Mouse (Mus musculus) fat pad, adult 2 months (tissue): Measurements from ENCODE around the gene Gm17332.
"Not testable (repeated sequence)": the region's sequence is repeated elsewhere in the genome, so short reads cannot be mapped to it uniquely, and the experiment has no call there.

Experiments used
- DNase-seq: peaks from one replicate; pipeline ENCODE4 v3.0.0-alpha.2; 2011; ENCODE audit warnings: low read depth, low spot score; ENCODE audit errors: extremely low read depth

The Gm17332 gene

GRCm38 (mm10) chr11:31182362-31182761, at the start of gene Gm17332:
Gm17332 (minus strand) TSS chr11:31182462.
- no peak for DNase-seq

DNA sequence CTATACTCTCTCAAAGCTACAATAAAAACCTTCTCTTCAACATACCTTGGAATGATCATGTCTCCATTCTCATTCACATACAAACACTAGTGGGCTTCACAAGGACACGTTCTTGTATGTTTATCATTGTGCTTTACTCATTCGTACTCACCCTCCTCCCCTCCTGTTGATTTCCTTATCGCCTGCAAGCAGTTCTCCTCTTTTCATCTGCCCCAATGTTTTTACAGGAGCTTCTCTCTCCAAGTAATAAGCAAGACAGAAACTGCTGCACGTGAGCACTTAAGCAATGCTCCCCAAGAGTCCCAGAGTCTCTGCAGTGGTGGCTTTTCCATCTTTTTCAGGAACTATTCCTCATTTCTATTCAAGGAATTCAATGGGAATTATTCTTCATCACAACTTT, 47.7 kb upstream of the Gm17332 start:
- DNase-seq, result no peak

DNA sequence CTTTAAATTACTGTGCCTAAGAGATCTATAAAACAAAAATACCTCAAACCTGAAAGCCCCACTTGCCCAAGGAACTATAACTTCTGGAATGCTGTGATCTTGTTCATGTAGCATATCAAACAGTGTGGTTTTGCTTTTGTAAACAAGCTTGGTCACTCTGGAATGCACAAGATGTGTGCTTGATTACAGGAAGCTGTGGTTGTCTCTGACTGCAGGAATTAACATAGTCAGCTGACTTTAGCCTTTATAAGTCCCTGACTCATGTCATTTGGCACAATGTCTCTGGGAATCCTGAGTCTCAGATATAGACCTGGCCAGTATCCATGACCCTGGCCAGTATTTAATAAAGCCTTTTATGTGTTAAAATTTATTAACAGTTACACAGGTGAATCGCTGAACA, 43.1 kb upstream of the Gm17332 start:
- DNase-seq, result no peak

GRCm38 (mm10) chr11:31218009-31218408, 35.7 kb upstream of the Gm17332 start:
- DNase-seq, result no peak

GRCm38 (mm10) chr11:31195621-31196363, 13.5 kb upstream of the Gm17332 start:
- no peak for DNase-seq

GRCm38 (mm10) chr11:31194761-31195160, 12.5 kb upstream of the Gm17332 start:
- DNase-seq, result no peak

- DNase-seq, result no peak
These were observed 12.1 kb downstream of the Gm17332 start for GRCm38 (mm10) chr11:31170052-31170646.

- no peak for DNase-seq
These were observed 12.9 kb downstream of the Gm17332 start for GRCm38 (mm10) chr11:31169161-31170051.

GRCm38 (mm10) chr11:31168831-31169160, 13.5 kb downstream of the Gm17332 start:
- DNase-seq, result no peak

DNA sequence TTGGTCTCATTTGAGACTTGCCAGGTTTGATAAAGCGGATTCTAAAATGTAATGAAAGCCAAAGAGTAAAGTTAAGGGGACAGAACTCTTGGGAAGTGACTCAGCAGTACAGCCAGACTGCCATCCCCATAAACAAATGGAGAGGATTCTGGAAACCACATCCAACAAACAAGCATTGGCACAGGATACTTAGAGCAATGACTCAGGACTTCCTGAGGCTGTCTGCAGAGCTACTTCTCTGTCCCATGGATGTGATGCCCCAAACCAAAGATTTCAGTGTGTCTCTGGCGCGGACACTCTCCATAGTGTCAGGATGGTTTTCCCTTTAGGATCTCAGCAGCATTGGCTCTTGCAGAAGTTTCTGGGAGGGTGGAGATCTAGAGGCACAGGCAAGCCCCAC, 25.2 kb downstream of the Gm17332 start:
- no peak for DNase-seq

- DNase-seq, result not testable (repeated sequence)
These were observed 43.9 kb downstream of the Gm17332 start for GRCm38 (mm10) chr11:31138394-31138793.

GRCm38 (mm10) chr11:31134824-31135223, 47.4 kb downstream of the Gm17332 start:
- DNase-seq, result not testable (repeated sequence)

DNA sequence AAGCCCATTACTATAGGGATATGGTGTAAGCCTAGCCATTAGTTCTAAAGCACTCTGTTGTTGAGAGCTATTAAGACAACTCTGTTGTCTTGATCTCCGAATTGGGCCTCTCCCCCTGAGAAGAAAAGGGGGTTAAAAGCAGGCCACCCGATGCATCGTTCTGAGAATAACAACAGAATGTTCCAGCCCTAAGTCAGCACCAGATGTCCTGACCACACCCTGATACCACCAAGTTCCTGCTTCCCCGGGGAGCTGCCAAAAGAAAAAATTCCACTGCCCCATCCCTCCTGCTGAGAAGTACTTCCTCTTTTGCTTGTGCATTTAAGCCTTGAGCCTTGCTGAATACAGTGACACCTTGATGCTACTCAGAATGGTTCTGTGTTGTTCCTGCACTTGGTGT, 48.5 kb downstream of the Gm17332 start:
- DNase-seq, result not testable (repeated sequence)
